Mouse (Mus musculus): ENCODE results near the gene Psmc4. TPM values are rescaled to one million over a fixed set of nuclear protein-coding genes. Genes with fewer than 3 reads are reported as not detected.

The Psmc4 gene
- total RNA-seq (2014; fragmentation: Nextera tagmentation) = 151 and 161 TPM in 2 replicates
- total RNA-seq (2017) = 165 and 198 TPM in 2 replicates

DNA sequence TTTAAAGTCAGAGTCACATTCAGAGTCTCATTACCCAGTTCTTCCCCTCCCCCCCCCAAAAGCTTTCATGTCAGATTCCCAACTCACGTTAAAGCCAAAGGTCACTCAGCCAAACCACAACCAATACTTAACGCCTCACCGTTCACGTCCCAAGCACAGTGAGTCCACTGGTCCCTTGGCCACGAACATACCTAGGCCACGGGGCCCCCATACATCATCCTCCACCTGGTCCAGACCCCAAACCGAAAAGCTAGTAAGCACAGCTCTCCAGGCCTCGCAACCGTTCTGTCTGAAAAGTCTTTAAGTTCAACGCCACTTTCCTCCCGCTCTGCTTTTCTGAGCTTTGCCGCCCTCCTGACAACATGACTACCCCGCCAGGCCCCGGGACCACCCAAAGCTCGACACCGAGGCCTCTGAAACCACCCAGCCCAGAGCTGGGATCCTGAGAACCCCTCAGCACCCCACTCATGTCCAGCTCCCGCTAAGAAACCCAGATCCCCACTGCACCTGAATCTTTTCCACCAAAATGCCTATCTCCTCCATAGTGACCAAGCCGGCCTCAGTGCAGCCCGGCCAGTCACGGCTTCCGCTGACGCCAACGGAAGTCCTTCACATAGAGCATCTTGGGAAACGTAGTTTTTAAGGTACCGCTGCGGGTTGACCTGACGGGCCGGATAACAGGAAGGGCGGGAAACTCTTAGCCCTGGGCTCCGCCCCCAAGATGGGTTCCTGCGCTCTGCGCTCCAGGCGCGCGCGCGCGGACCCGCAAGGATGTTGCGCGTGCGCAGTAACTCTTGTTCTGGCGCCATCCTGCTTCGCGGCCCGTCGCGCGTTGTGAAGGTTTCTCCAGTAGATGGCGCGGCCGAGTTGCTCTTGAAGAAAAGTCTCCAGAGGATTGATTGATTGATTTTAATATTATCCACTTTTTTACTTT lies at the start of gene Psmc4:
Gene Psmc4, minus strand, starts transcription at position 626 of the 934 bp plus-strand sequence.
- peak; percentile 98 for ATAC-seq (replicated peaks; ENCODE audit: poor library complexity, severe bottlenecking)

DNA sequence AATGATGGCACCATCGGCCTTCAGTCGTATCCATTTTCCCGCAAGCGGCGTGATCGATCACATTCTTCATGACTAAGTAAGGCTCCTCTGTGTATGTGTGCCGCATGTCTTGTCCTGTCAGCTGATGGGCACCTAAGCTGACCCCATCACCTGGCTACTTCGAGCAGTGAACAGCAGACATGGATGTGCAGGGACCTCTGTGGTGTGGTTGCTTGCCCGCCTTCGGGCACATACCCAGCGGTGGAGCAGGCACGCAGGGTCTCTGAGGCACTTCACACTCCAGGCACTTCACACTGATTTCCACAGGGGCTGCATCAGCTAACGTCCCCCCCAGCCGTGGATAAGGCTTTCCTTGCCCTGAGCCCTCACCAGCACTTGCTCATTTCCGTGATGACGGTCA lies 49.2 kb upstream of the Psmc4 start:
- no peak for ATAC-seq (replicated peaks; ENCODE audit: poor library complexity, severe bottlenecking)

DNA sequence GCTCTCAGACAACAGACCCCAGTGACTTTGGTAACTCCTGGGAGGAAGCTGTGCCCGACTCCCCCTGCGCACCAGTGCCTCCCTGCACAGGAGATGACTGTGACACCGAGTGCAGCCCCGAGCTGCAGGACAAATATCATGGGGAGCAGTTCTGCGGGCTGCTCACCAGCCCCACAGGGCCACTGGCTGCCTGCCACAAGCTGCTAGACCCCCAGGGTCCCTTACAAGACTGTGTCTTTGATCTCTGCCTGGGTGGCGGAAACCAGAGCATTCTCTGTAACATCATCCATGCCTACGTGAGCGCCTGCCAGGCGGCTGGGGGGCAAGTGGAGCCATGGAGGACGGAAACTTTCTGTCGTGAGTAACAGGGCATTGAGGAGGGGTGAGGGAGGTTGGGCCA lies 43.6 kb upstream of the Psmc4 start:
- ATAC-seq (replicated peaks; ENCODE audit: poor library complexity, severe bottlenecking) = no peak

DNA sequence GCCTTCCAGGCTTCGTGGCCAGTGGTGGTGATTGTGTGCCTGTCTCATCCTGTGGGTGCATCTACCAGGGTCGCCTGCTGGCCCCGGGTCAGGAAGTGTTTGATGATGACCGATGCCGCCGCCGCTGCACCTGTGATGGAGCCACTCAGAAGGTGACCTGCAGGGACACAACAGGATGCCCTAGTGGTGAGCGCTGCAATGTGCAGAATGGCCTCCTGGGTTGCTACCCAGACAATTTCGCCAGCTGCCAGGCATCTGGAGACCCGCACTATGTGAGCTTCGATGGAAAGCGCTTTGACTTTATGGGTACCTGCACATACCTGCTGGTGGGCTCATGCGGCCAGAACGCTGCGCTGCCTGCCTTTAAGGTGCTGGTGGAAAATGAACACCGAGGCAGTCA lies 36.3 kb upstream of the Psmc4 start:
- ATAC-seq (replicated peaks; ENCODE audit: poor library complexity, severe bottlenecking) = no peak

DNA sequence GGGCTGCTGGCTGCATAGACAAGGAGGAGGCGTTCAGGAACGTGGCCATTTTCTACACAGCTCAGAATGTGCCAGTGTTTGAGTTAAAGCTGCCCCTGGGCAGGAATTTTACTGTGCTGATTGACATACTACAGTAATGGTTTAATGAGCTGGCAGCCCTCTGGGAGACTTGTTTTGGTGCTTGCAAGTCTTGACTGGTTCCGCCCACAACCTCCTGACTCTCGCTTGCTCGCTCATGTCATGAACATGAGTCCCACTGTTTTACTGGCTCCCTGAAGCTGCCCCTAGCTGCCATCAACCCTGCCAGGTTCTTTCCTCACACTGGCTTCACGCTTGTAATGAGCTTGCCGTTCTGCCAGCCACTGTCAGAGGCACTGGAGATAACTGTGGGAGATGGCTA lies 34.3 kb upstream of the Psmc4 start:
- ATAC-seq (replicated peaks; ENCODE audit: poor library complexity, severe bottlenecking) = no peak

DNA sequence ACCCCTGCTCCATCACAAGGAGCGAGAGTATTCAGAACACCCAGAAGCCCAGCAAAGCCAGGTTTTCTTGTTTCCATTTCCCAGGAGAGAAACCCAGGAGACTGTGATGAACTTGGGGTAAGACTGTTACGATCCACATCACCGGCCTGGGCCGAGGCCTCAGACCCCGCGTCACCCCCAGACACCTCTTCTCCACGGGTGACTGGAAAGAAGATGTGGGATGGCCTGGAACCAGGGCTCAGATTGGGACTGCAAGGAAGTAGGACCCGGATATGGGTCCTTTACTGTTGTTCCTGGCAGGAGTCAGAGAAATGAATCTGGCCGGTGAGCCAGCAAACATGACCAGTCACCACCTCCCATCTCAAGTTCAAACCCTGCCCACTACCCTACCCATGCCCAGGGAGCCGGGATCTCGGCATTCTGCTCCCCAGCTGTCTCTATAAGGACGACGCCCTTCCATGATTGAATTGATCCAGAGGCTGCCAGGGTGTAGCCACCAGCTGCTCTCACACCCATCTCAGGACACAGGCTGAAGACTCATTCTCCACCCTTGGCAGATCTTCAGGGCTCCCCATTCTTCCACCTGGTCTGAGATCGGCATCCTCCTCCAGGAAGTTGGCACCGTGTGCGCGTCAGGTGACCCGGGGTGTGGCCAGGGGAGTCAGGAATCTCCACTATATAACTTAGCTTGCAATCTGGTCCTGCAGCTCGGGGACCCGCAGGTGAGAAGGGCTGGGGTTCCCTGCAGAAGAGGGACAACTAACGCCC lies 20.8 kb upstream of the Psmc4 start, which contains the start of gene Fcgbp:
Gene Fcgbp, plus strand, starts transcription at position 706 of the 768 bp plus-strand sequence.
- no peak for ATAC-seq (replicated peaks; ENCODE audit: poor library complexity, severe bottlenecking)

DNA sequence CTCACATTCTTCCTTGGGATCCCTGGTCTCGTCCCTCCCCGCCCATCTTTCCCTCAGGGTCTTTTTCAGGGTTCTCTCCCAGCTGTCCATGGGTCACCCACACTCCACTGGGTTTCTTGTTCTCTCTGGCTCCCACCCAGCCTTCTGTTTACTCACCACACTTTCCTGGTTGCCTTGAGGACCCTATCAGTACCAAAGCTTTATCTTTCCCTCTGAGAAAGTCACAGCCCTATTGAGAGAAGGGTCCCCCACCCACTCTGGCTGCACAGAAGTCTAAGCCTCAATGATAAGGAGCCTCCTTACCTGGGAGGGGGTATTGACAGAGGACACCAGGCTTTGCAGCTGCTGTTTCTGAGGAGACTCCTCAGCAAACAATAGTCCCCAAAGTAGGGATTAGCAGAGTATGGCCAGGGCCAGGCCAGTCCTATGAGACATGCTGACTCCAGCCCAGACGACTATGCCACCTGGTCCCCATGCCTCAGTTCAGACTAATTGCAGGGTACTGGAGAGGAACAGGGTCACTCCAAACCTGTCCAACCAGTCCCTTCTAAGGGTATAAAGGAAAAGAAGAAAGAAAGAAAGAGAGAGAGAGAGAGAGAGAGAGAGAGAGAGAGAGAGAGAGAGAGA lies 19.8 kb upstream of the Psmc4 start:
- no peak for ATAC-seq (replicated peaks; ENCODE audit: poor library complexity, severe bottlenecking)

DNA sequence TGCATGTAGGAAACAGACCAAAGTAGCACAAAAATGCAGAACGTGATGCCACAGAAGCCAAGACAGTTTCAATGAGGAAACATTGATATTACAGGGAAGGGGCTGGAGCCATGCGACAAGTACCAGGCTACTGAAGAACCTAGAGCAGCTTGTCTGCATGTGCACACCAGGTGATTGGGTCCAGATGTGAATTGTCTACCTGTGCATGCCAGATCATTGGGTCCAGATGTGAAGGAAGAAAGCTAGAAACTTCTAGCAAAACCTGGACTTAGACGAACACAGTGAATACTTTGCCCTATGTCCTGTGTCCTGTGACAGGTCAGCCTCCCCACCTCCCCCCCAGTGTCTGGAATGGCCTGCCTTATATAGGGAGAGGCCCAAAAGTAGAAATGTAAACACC lies 18.8 kb upstream of the Psmc4 start:
- ATAC-seq (replicated peaks; ENCODE audit: poor library complexity, severe bottlenecking) = no peak

DNA sequence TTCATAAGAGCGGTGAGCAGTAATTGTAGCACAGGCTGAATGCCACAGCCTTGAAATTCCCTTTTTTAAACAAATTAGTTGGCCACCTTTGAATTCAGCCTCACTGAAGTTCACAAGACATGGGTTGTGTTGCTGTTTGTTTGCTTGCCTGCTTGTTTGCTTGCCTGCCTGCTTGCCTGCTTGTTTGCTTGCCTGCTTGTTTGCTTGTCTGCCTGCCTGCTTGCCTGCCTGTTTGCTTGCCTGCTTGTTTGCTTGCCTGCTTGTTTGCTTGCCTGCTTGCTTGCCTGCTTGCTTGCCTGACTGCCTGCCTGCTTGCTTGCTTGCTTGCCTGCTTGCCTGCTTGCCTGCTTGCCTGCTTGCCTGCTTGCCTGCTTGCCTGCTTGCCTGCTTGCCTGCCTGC lies 10.1 kb upstream of the Psmc4 start:
- ATAC-seq (replicated peaks; ENCODE audit: poor library complexity, severe bottlenecking) = no peak

DNA sequence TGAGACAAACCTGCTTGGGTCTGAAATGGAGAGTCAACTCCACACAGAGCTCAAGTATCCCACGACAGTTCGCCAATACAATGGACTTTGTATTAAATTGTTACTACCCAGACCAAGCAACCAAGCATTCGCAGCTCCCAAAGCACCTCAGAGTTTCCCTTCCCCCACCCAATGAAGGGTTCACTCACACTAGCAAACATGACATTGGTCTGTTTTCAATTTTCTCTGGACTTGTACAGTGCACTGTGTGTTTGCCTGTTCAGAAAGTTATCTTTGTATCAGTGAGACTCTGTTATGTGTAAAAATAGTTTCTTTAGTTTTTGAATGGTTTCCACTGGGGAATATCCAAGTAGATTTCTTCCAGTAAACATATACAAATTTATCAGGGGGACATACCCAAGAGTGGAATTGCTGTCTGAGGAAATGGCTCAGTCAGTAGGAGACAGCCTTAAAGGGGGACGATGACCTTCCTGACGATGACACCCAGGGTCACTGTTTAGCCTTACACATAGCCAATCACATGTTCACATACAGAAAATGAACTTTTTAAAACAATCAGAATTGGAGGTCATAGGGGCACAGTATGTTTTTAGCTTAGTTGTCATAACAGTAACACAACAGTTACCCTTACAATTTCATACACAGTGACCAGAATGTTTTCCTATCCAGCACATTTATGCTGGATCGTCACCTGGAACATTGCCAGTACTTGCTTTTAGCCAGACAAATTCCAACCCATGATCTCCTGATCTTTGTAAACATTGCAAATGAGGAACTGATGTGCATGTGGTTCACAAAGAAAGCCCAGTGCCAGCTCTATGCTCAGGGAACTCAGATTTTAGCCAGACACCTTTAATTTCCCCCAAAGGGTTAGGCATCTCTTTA lies 3.4 kb upstream of the Psmc4 start:
- no peak for ATAC-seq (replicated peaks; ENCODE audit: poor library complexity, severe bottlenecking)

DNA sequence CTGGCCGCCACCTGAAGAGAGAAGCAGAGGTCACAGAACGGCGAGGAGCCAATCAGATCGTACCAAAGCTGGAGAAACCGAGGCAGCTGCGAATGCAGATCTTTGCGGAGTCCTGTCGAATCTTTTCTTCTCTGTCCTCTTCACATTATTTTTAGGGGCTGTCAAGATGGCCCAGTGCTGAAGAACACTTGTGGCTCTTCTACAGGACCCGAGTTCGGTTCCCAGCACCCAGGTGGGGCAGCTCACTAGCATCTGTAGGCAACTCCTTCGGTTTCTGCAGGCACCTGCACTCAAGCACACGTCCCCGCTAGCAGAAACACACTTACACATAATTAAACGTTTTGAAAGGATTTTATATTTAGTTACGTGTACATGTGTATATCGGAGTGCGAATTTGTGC lies 683 bp upstream of the Psmc4 start:
- ATAC-seq (replicated peaks; ENCODE audit: poor library complexity, severe bottlenecking) = no peak

DNA sequence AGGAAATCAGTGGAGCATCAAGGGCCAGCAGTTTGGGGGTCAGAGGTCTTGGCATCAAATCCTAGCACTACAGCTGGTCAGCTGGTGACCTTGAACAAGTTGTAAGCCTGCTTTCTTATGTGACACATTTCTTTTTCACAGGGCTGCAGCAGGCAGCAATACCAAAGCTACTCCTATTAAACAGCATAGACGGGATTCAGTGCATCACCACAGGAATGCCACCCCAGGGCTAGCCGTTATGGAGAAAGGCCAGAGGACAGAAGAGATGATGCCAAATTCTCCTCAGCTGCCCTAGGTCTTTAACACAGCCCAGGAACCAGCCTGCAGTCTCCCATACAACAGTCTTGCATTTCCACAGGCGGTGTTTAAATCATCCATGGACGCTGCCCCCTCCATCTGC lies 5.4 kb downstream of the Psmc4 start:
- ATAC-seq (replicated peaks; ENCODE audit: poor library complexity, severe bottlenecking) = no peak

DNA sequence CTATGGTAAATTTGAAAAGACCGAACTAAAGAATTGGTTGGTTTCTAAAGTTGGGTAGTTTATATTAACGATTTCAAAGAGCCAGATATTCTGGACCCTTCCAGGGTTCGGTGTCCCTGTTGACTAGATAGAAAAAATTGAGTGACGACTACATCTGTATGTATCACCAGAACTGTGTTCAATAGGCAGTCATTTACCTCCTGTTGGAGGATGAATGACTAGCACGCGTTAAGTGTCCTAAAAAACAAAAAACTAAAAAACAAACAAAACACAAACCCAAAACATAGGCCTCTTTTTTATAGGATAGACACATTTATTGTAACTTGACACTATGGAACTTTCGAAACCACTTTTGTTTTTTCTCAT lies 35.5 kb downstream of the Psmc4 start:
- no peak for ATAC-seq (replicated peaks; ENCODE audit: poor library complexity, severe bottlenecking)

DNA sequence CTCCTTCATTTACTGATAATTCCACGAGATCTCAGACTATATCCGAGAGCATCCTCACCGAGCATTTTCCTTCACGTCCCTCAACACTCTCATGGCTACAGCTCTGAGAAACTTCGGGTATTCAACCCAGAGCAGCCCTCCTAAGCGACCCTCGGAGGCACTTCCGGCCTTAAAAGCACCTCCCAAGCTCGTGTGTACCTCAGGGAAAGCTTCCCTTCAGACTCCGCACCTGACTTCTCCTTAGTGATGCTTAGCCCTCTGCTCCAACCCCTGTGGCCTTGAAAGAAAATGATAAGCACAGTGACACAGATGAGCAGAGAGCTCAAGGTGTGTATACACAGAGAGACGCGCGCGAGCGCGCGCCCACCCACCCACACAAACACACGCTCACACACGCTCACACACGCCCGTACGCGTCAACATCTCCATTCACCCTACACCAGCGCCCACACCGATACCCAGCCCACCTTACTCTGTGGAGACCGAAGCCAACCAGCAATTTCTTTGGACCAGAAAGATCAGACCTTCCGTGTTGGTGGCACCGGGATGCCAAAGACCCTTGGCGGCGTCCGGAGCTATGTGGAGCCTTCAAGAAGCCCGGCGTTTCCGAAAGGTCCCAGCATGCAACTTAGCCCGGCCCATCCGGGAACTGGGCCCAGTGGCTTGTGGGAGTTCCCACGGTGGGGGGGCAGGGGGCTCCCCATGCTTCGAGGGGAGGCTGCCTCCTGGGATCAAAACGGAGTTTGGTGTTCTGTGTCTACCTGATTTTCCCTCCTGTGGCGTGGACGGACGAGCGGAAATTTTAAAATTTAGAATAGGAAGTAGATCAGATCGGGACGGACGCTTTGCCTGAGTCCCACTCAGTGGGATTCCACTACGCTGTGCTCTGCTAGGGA lies 36.1 kb downstream of the Psmc4 start, which contains the start of gene Zfp850:
Gene Zfp850, minus strand, starts transcription at position 567 of the 896 bp plus-strand sequence.
- peak; percentile 90 for ATAC-seq (replicated peaks; ENCODE audit: poor library complexity, severe bottlenecking)

DNA sequence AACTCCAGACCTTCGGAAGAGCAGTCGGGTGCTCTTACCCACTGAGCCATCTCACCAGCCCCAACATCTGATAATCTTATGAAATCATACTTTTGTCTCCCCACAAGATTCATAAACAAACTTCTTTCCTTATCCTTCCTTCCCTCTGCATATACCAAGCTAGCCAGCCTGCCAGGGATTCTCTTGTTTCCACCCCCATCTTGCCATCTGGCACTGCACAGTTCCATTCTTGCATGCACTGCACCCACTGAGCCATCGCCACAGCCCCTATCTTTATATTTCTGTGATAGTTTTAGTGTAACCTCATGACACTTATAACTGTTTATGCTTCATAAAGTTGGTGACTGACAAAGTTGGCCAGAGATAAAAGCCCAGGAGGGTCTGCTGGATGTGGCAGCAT lies 39.6 kb downstream of the Psmc4 start:
- no peak for ATAC-seq (replicated peaks; ENCODE audit: poor library complexity, severe bottlenecking)

All from granulocyte monocyte progenitor cell, adult 5-6 weeks (primary cell).